Mouse (Mus musculus): ENCODE measurements around the gene Sorcs1. TPM values are rescaled to one million over a fixed set of nuclear protein-coding genes. Genes with fewer than 3 reads are reported as not detected.

Gene Sorcs1
- total RNA-seq, 2 experiments from 2014 or later = 9.1 to 9.9 TPM

GRCm38 (mm10) chr19:50294205-50294604 is 384.2 kb downstream of the Sorcs1 start:
- DNase-seq (ENCODE audit: extremely low spot score in 1 of 2, low spot score in 1 of 2) = no peak

GRCm38 (mm10) chr19:50264450-50264849 is 414.0 kb downstream of the Sorcs1 start:
- DNase-seq (ENCODE audit: extremely low spot score in 1 of 2, low spot score in 1 of 2) = peak in 1 of 2 experiments; percentile 58

GRCm38 (mm10) chr19:50258718-50259413 is 419.6 kb downstream of the Sorcs1 start:
- DNase-seq (ENCODE audit: extremely low spot score in 1 of 2, low spot score in 1 of 2) = peak; percentile 42 to 66

- DNase-seq (ENCODE audit: extremely low spot score in 1 of 2, low spot score in 1 of 2) = no peak
Observed at GRCm38 (mm10) chr19:50220476-50220875, 458.0 kb downstream of the Sorcs1 start.

GRCm38 (mm10) chr19:50214466-50215228 is 463.8 kb downstream of the Sorcs1 start:
- peak in 1 of 2 experiments; percentile 7 for DNase-seq (ENCODE audit: extremely low spot score in 1 of 2, low spot score in 1 of 2)

GRCm38 (mm10) chr19:50210456-50210855 is 468.0 kb downstream of the Sorcs1 start:
- DNase-seq (ENCODE audit: extremely low spot score in 1 of 2, low spot score in 1 of 2) = no peak

GRCm38 (mm10) chr19:50204341-50204740 is 474.1 kb downstream of the Sorcs1 start:
- no peak for DNase-seq (ENCODE audit: extremely low spot score in 1 of 2, low spot score in 1 of 2)

GRCm38 (mm10) chr19:50196592-50196991 is 481.9 kb downstream of the Sorcs1 start:
- DNase-seq (ENCODE audit: extremely low spot score in 1 of 2, low spot score in 1 of 2) = no peak

GRCm38 (mm10) chr19:50185769-50186715 is 492.4 kb downstream of the Sorcs1 start:
- no peak for DNase-seq (ENCODE audit: extremely low spot score in 1 of 2, low spot score in 1 of 2)

- DNase-seq (ENCODE audit: extremely low spot score in 1 of 2, low spot score in 1 of 2) = peak; percentile 27 to 80
Observed at GRCm38 (mm10) chr19:50184901-50185623, 493.4 kb downstream of the Sorcs1 start.

GRCm38 (mm10) chr19:50178851-50179250 is 499.6 kb downstream of the Sorcs1 start:
- DNase-seq (ENCODE audit: extremely low spot score in 1 of 2, low spot score in 1 of 2) = no peak

GRCm38 (mm10) chr19:50178151-50178550 is 500.3 kb downstream of the Sorcs1 start:
- DNase-seq (ENCODE audit: extremely low spot score in 1 of 2, low spot score in 1 of 2) = no peak

- DNase-seq (ENCODE audit: extremely low spot score in 1 of 2, low spot score in 1 of 2) = peak in 1 of 2 experiments; percentile 38
Observed at GRCm38 (mm10) chr19:50171849-50172248, 506.6 kb downstream of the Sorcs1 start.

- no peak for DNase-seq (ENCODE audit: extremely low spot score in 1 of 2, low spot score in 1 of 2)
Observed at GRCm38 (mm10) chr19:50151111-50151510, 527.3 kb downstream of the Sorcs1 start.

GRCm38 (mm10) chr19:50145919-50146318 is 532.5 kb downstream of the Sorcs1 start:
- peak in 1 of 2 experiments; percentile 12 for DNase-seq (ENCODE audit: extremely low spot score in 1 of 2, low spot score in 1 of 2)

GRCm38 (mm10) chr19:50141853-50142252 is 536.6 kb downstream of the Sorcs1 start:
- no peak for DNase-seq (ENCODE audit: extremely low spot score in 1 of 2, low spot score in 1 of 2)

GRCm38 (mm10) chr19:50134656-50135055 is 543.8 kb downstream of the Sorcs1 start:
- DNase-seq (ENCODE audit: extremely low spot score in 1 of 2, low spot score in 1 of 2) = no peak

- no peak for DNase-seq (ENCODE audit: extremely low spot score in 1 of 2, low spot score in 1 of 2)
Observed at GRCm38 (mm10) chr19:50105842-50106585, 572.4 kb downstream of the Sorcs1 start.
